Mouse (Mus musculus): ENCODE results near the gene Nr4a1.

DNA sequence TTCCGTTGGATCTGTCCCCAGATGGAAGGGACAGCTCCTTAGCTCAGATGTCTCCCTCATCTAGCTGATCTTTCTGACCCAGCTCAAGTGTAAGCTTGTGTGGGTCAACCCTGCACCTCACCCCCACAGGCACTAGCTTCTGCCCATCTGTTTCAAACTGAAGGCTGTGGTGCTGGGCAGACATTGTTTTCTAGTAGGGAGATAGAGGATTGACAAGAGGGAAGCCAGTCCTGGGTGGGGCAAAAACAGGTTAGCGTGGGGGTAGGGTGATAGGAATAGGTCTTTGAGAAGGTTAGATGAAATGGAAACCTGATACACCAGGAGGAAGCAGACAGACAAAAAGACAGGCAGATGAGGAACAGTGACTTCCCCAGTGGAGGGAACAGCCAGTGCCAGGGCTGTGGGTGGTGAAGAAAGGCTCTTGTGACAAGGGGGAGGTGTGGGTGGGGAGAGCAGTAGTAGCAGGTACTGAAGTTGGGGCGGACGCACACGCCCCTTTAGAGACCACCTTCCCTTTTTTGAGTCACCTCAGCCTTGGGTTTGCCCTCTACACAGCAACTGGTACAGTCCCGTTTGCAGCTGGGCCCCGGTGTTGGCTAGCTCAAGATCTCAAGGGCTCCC is 1.9 kb downstream of the Nr4a1 start:
- no peak for TF ChIP-seq POLR2A (IDR thresholded peaks at IDR 0.05; ENCODE audit: insufficient read depth, low read depth, low read length)
- no peak for TF ChIP-seq CTCF (IDR thresholded peaks at IDR 0.05; ENCODE audit: insufficient read depth, low read depth, low read length)

Measured in olfactory bulb, adult 2 months (tissue).